Mouse (Mus musculus): ENCODE data around the gene Trdn. TPM values are rescaled to one million over a fixed set of nuclear protein-coding genes. Genes with fewer than 3 reads are reported as not detected.

The Trdn gene
- polyA plus RNA-seq, 1 experiment: 0.19 TPM

DNA sequence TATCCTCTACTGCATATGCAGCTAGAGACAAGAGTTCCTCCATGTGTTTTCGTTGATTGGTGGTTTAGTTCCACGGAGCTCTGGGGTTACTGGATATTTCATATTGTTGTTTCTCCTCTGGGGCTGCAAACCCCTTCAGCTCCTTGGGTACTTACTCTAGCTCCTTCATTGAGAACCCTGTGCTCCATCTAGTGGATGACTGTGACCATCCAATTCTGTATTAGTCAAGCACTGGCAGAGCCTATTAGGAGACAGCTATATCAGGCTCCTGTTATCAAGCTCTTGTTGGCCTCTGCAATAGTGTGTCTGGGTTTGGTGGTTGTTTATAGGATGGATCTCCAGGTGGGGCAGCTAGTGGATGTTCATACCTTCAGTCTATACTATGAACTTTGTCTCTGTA, 290.2 kb downstream of the Trdn start:
- no peak for DNase-seq (ENCODE audit: low read depth)

- DNase-seq (ENCODE audit: low read depth): no peak
These were observed 295.2 kb downstream of the Trdn start for GRCm38 (mm10) chr10:33375474-33376029.

Other genes starting within 250 kb of the Trdn start
- 0.08 and 0.22 TPM in 2 replicates for gene Nkain2, start 190.1 kb upstream of the Trdn start, polyA plus RNA-seq (2012; rRNA removed)

Measured in gonadal fat pad, adult 2 months (tissue).